Mouse (Mus musculus): ENCODE data around the gene Rnd3.

Rnd3 gene

GRCm38 (mm10) chr2:51148975-51149374 lies at the start of gene Rnd3:
Rnd3 (minus strand) TSS chr2:51149111.
- peak; percentile 92 for DNase-seq

- DNase-seq = no peak
Observed at GRCm38 (mm10) chr2:51192319-51192718, 43.4 kb upstream of the Rnd3 start.

GRCm38 (mm10) chr2:51185762-51186161 lies 36.9 kb upstream of the Rnd3 start:
- DNase-seq = no peak

- no peak for DNase-seq
Observed at GRCm38 (mm10) chr2:51182990-51183389, 34.1 kb upstream of the Rnd3 start.

GRCm38 (mm10) chr2:51181376-51181775 lies 32.5 kb upstream of the Rnd3 start:
- no peak for DNase-seq

GRCm38 (mm10) chr2:51179096-51179495 lies 30.2 kb upstream of the Rnd3 start:
- no peak for DNase-seq

- DNase-seq = no peak
Observed at GRCm38 (mm10) chr2:51177615-51178014, 28.7 kb upstream of the Rnd3 start.

GRCm38 (mm10) chr2:51175276-51175675 lies 26.4 kb upstream of the Rnd3 start:
- DNase-seq = no peak

- DNase-seq = no peak
Observed at GRCm38 (mm10) chr2:51161110-51161509, 12.2 kb upstream of the Rnd3 start.

GRCm38 (mm10) chr2:51148454-51148853 lies 457 bp downstream of the Rnd3 start:
- no peak for DNase-seq

GRCm38 (mm10) chr2:51148065-51148407 lies 875 bp downstream of the Rnd3 start:
- DNase-seq = no peak

- peak; percentile 68 for DNase-seq
Observed at GRCm38 (mm10) chr2:51147318-51148064, 1.4 kb downstream of the Rnd3 start.

GRCm38 (mm10) chr2:51146871-51147317 lies 2.0 kb downstream of the Rnd3 start:
- DNase-seq = peak; percentile 68

GRCm38 (mm10) chr2:51145838-51146470 lies 3.0 kb downstream of the Rnd3 start:
- peak; percentile 79 for DNase-seq

- no peak for DNase-seq
Observed at GRCm38 (mm10) chr2:51144380-51145120, 4.4 kb downstream of the Rnd3 start.

GRCm38 (mm10) chr2:51142422-51142821 lies 6.5 kb downstream of the Rnd3 start:
- no peak for DNase-seq

GRCm38 (mm10) chr2:51141345-51141744 lies 7.6 kb downstream of the Rnd3 start:
- DNase-seq = no peak

GRCm38 (mm10) chr2:51140486-51140885 lies 8.4 kb downstream of the Rnd3 start:
- no peak for DNase-seq

- no peak for DNase-seq
Observed at GRCm38 (mm10) chr2:51139912-51140446, 8.9 kb downstream of the Rnd3 start.

- no peak for DNase-seq
Observed at GRCm38 (mm10) chr2:51139218-51139911, 9.5 kb downstream of the Rnd3 start.

- DNase-seq = no peak
Observed at GRCm38 (mm10) chr2:51137726-51138125, 11.2 kb downstream of the Rnd3 start.

- DNase-seq = no peak
Observed at GRCm38 (mm10) chr2:51132181-51132580, 16.7 kb downstream of the Rnd3 start.

- DNase-seq = no peak
Observed at GRCm38 (mm10) chr2:51128090-51128489, 20.8 kb downstream of the Rnd3 start.

Data from cerebellum, adult 9-10 months (tissue).